Mouse (Mus musculus): ENCODE measurements around the gene Iqgap1.

The Iqgap1 gene

DNA sequence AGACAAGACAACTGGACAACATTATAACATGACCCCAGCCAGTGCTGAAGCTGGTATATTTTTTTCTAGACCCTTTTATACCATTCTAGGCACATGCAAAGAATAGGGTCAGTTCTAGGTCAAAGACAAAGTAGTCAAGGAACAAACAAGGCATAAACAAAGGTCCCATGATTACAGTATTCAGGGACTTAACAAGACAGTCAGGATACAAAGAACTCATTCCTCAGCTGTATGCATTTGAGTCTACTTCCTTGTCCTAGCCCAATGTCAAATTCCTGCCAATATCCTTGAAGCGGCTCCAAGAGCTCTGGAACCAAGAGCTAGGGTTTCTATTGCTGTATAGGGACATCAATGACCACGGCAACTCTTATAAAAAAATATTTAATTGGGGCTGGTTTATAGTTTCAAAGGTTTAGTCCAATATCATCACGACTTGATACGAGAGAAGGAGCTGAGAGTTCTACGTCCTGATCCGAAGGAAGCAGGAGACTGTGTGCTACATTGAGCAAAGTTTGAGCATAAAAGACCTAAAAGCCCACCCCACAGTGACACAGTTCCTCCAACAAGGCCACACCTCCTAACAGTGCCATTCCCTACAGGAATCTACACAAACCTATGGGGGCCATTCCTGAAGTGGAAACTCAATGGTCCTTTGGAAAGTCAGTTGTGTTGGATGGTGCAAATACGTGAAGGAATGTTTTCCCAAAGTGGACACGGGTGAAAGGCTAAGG lies 18.3 kb upstream of the Iqgap1 start:
- no peak for DNase-seq (ENCODE audit: low read depth in 2 of 2, low spot score in 2 of 2)

DNA sequence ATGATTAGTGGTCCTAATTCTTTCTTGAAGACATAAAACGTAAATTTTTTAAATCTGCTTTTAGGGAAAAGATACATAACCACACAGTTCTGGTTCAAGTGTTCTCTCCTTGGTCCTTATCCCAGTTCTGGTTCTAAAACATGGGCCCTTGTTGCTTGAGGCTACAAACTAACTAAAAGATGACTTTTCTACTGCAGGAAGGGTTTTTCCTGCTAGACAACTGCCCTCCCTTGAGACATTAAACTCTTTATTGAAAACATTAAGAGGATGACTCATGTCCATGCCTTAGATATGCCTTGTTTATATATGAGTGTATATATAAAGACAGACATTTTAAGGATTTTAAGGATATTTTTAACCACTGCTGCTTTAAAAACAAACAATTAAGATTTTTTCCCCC lies 17.4 kb upstream of the Iqgap1 start:
- DNase-seq (ENCODE audit: low read depth in 2 of 2, low spot score in 2 of 2) = no peak

DNA sequence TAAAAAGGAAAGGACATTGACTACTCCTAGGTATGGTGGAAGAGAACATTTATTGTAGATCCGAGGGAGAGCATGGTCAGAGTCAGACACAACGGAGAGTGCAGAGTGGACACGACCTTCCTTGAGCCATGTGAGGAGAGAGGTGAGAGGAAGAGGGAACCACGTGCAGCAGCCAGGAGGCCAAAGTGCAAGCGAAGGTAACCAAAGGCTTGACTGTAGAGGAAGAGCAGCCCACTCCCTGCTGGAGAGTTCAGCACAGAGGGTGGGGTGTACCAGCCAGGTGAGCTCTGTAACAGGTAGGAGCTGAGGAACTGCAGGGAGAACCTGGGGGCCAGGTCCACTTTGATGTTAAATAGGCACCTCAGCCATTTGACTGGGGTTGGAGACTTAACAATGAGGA lies 16.4 kb upstream of the Iqgap1 start:
- DNase-seq (ENCODE audit: low read depth in 2 of 2, low spot score in 2 of 2) = no peak

DNA sequence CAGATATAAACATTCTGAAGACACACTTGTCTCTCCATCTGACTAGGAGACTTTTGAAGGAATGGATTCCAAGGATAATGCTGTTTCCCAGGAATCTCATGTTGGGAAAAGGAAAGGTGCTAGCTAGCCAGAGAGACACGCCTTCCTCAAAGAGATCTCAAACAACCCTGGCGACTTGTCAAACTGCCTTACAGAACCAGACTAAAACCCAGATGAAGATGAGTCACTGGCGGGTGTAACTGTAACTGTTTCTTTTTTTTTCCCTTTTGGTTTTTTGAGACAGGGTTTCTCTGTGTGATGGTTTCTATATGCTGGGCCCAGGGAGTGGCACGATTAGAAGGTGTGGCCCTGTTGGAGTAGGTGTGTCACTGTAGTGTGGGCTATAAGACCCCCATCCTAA lies 15.2 kb upstream of the Iqgap1 start:
- DNase-seq (ENCODE audit: low read depth in 2 of 2, low spot score in 2 of 2) = no peak

DNA sequence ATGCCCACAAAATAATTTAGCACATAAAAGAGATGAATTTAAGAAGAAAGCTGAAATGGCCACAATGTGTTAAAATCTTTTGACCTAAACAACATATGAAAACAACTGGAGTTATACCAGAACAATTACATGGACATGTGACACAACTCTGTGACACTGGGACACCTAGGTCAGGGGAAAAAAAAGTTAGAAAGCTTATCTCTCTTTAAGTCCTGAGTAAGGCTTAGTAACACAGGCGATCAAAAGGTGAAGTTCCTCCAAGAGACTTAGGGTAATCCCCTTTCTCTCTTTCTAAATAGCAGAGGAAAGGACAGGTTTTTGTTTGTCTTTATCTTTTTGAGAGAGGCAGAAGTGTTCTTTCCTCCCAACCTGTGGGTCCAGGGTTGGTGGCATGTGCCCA lies 14.5 kb upstream of the Iqgap1 start:
- DNase-seq (ENCODE audit: low read depth in 2 of 2, low spot score in 2 of 2) = no peak

DNA sequence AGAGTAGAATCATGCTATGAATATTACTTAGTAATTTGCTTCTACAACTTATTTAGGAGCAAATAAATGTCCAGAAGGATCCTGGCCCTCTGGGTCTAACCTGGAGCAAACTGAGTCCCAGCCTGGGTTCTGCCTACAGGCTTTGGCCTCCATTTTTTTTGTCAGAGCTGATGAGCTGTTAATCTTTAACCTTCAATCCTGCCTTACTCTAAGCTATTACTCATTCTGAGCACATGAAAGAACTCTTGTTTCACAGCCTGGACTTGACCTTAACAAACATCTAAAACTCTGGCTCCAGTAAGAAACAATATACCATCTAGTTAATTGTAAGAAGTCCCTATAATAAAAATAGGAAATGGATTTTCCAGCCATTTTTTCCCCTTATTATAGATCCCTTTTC lies 14.0 kb upstream of the Iqgap1 start:
- DNase-seq (ENCODE audit: low read depth in 2 of 2, low spot score in 2 of 2) = no peak

DNA sequence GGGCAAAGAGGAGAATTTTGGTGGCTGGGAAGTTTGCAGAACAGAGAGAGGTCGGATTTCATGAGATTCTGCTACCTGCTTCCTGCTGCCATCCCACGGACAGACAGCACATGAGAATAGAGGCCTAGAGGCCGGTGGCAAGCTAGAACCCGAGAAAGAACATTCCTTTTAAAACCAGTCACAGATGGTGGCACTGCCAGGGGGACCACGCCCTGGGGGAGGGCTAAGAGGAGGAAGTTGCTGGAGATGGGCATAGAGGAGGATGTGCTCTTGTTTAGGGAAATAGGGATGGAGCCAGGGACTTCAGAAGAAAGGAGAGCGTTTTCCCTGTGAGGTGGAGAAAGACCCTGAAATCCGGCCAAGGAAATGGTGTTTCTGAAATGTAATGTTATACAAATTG lies 12.5 kb upstream of the Iqgap1 start:
- no peak for DNase-seq (ENCODE audit: low read depth in 2 of 2, low spot score in 2 of 2)

DNA sequence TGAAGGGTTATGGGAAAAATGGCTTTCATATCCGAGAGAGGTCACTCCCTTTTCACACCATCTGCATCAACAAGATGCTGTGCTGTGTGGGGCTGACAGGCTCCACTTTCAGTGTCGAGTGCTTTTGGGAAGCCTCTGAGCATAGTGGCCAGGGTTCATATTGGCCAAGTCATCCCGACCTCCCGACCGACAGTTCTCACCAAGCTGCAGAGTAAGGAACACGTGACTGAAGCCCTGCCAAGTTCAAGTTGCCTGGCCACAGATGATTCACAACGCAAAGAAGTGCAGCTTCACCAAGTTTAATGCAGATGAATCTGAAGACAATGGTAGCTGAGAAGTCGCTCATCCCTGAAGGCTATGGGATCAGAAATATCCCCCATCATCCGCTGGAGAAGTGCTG lies 12.0 kb upstream of the Iqgap1 start:
- DNase-seq (ENCODE audit: low read depth in 2 of 2, low spot score in 2 of 2) = no peak

DNA sequence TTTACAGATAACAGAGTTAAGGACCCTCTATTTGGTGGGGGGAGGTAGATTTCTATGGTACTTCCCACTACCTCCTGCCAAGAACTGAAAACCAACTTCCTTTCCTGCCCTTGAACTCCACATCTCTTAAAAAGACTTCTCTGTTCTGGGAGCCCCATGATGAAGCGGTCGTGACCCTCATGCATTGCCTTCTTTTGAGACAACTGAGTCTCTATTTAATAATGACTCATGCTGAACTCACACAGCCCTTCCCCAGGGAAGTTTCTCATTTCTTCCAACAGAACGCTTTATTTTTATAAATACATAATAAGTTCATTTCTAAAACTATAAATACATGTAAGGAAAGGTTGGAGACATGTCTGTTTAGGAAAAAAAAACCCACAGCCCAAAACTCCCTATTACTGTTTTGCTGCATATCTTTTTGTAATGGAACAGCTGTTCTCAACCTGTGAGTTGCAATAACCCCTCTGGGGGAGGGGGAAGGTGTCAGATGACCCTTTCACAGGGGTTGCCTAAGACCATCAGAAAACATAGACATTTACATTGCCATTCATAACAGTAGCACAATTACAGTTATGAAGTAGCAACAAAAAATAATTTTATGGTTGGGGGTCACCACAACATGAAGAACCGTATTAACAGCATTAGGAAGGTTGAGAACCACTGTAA lies 10.3 kb upstream of the Iqgap1 start:
- no peak for DNase-seq (ENCODE audit: low read depth in 2 of 2, low spot score in 2 of 2)

DNA sequence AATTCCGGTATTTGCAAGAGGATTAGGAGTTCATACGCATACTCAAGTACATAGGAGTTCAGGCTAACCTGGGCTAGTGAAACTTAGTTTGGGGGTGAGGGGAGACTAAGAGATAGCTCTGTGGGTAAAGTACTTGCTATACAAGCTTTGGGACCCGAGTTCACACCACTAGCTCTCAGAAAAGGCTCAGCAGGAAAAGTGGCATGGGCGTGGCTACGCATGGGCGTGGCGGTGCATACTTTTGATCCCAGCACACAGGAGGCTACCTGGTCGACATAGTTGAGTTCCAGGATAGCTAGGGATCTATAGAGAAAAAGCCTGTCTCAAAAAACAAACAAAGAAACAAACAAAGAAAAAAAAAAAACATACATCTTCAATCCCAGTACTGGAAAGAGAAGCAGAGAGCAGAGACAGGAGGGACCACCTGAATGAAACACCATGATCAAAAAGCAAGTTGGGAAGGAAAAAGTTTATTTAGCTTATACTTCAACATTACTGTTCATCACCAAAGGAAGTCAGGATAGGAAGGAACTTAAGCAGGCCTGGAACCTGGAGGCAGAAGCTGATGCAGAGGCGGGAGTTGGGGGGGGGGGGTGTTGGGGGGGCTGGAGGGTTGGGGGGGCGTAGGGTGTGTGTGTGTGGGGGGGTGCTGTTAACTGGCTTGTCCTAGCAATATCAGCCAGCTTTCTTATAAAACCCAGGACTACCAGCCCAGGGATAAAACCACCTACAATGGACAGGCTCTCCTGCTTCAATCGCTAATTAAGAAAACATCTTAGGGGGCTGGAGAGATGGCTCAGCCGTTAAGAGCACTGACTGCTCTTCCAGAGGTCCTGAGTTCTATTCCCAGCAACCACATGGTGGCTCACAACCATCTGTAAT lies 8.1 kb upstream of the Iqgap1 start:
- no peak for DNase-seq (ENCODE audit: low read depth in 2 of 2, low spot score in 2 of 2)

DNA sequence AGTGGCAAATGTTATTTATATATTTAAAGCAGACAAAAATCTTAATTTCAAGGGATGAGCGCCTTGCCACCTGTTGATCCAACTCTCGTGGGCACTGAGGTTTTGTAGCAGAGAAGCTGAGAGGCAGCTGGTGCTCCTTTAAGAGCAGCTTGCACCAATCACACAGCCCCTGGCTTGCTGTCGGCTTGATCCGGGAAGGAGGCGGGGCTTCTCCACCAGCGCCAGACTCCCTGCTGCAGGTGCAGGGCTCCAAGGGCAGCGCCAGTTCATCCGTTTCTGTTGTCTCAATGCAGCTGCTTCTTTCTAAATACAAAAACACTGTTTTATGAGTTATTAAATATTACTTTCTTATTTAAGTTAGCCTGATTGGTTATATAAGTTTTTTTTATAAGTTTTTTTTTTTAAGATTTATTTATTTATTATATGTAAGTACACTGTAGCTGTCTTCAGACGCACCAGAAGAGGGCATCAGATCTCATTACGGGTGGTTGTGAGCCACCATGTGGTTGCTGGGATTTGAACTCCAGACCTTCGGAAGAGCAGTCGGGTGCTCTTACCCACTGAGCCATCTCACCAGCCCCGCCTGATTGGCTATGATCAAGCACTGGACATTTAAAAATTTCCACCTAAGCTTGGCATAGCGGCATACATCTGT lies 7.3 kb upstream of the Iqgap1 start:
- DNase-seq (ENCODE audit: low read depth in 2 of 2, low spot score in 2 of 2) = peak; percentile 32 to 39

DNA sequence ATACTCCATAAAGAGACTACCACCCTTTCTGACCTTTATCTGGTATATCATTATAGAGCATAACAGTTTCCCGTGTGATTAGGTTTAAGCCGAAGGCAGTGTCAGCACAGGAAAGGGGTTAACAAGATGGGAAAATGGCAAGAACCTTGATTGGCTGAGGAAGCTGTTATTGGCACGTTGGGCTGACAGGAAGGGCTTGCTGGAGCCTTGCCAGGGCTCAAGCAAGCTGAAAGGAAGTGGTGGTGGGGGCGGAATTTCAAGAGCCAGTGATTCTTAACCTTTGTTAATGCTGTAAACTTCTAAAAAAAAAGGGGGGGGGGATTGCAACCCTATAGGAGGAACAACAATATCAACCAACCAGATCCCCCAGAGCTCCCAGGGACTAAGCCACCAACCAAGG lies 6.4 kb upstream of the Iqgap1 start:
- DNase-seq (ENCODE audit: low read depth in 2 of 2, low spot score in 2 of 2) = peak; percentile 33 to 53

DNA sequence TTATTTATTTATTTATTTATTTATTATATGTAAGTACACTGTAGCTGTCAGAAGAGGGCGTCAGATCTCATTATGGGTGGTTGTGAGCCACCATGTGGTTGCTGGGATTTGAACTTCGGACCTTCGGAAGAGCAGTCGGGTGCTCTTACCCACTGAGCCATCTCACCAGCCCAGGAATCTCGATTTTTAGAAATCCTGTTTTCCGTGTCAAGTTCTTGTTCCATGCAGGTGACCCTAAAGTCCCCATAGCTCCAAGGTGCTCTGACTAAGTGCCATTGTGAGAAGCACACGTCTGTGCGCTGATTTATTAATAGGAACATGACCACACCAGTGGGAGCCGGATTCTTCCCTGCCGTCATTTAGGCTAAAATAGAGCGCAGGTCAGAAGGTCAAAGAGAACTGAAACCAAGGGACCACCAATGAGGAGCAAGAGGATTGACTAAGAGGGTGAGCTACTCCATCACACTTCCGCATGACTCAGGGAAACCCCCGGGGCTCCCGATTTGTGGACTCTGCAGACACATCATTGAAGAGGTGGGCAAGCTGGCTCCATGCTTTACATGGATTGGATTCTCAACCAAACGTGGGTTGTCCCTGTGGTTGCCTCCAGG lies 4.5 kb upstream of the Iqgap1 start:
- DNase-seq (ENCODE audit: low read depth in 2 of 2, low spot score in 2 of 2) = no peak

DNA sequence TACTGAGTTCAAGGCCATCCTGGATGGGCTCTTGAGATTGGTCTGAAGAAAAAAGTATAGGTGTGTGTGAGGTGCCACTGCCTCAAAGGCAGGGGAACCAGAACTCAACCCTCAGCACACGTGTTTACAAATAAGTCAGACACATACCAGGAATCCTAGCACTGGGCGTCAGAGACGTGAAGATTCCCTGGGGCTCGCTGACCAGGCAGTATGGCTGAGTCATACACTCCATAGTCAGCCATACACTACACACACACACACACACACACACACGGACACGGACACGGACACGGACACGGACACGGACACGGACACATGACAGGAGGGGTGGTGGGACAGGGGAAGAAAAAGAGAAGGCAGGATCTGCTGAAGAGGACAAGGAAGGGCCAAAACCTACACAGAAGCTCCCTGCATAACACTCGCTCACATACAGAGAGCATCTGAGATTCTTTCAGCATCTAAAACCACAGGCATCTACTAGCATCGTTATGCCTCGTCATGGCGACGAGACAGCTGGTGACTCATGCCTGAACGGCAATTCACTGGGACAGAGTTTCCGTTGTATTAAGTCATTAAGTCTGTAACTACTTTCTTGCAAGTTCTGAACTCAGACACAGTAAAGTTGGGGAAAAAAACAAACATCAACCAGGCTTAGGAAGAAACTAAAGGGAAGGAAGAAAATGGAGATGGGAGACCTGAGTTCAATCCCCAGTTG lies 2.5 kb upstream of the Iqgap1 start:
- peak; percentile 44 to 54 for DNase-seq (ENCODE audit: low read depth in 2 of 2, low spot score in 2 of 2)

DNA sequence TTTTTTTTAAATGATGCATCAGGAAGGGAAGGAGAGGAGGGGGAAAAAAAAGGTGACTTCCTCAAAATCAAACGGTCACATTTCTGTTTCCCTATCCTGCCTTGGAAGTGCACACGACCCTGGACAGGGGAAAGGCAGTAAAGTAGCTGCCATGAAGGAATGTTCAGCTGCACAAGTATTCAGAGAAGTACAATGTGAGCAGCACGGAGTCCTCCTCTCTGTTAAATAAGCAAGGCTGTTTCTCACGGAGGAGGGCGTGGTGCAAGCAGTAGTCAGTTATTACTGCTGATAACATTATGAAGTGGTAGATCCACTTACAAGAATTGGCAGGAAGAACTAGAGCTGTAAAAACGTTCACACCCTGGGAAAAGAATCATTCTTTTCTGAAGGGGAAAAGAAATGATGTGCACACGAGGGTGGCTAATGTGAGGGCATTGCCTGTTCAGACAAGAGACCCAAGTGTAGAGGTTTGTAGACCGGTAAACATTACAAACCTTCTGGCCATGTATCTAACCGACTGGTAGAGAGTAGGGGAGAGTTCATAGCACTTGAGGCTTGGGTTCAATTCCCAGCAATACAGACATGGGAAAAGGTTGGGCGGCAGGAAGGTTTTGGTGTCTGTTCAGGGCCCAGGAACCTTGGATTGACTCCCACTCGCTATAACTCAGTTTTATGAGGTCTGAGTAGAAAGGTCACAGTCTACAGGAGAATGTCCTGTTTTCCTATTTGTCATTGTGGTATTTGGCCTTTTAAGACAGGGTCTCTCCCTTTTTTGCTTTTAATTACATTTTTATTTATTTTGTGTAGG lies 1.7 kb downstream of the Iqgap1 start:
- DNase-seq (ENCODE audit: low read depth in 2 of 2, low spot score in 2 of 2) = no peak

DNA sequence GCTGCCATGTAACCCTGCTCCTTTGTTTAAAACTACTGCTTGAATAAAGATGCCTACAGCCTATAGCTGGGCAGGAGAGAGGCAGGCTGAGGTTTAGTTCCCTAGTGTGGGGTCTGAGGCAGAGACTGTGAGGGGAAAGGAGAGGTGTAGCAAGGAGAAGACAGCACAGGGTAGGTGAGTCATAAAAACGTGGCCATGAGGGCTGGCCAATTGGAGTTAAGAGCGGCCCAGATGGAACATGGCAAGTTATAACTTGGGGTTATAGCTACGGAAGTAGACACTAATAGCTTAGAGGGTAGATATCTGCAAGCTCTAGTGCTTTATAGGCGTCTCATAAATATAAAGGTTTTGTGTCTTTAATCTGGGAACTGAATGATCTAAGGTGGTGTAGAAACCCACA lies 2.5 kb downstream of the Iqgap1 start:
- DNase-seq (ENCODE audit: low read depth in 2 of 2, low spot score in 2 of 2) = no peak

DNA sequence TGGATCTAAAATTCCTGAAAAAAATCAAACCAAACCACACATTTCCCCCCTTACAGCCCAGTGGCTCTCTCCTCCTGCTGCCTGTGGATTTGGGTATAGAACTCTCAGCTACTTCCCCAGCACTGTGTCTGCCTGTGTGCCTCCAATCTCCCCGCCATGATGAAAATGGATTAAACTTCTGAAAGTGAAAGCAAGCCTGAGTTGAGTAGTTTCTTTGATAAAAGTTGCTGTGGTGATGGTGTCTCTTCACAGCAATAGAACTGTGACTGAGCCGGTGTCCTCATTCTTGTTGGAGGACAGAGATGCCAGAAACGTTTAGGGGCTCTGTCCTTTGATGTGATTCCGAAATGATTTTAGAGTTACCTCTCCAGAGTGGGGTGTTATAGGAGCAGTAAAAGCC lies 4.9 kb downstream of the Iqgap1 start:
- no peak for DNase-seq (ENCODE audit: low read depth in 2 of 2, low spot score in 2 of 2)

DNA sequence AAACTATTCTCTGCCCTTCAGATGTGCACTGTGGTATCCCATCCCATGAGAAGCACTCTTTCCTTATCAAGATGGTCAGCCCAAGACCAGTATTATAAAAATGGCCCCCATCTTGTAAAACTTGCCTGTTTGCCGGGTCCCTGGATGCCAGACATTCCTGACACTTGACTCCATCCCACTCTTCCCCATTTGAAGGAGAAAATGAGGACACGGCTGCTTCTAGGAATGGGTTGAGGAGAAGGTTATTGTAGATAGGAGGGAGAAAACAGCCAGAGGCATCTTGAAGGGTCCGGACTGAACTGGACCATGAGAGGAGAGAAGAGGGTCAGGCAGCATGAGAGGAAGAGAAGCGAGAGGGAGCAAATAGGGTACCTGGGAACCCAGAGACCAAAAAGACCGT lies 9.1 kb downstream of the Iqgap1 start:
- no peak for DNase-seq (ENCODE audit: low read depth in 2 of 2, low spot score in 2 of 2)

DNA sequence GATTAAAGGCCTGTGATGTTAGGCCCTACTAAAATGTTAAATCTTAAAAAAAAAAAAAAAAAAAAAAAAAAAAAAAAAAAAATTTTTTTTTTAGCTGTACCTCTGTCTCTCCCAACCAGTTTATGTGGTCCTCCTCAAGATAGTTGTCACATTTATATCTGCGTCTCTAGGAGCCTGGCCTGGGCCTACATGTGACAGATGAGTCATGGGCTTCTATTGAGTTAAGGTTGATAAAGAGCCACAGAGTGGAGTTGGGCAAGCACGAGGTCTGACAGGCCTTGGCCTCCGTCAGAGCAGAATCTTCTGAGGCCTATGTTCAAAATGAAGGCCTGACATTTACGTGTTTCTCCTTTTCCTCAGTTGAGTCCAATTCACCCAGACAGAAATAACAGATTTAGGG lies 12.4 kb downstream of the Iqgap1 start:
- DNase-seq (ENCODE audit: low read depth in 2 of 2, low spot score in 2 of 2) = no peak

DNA sequence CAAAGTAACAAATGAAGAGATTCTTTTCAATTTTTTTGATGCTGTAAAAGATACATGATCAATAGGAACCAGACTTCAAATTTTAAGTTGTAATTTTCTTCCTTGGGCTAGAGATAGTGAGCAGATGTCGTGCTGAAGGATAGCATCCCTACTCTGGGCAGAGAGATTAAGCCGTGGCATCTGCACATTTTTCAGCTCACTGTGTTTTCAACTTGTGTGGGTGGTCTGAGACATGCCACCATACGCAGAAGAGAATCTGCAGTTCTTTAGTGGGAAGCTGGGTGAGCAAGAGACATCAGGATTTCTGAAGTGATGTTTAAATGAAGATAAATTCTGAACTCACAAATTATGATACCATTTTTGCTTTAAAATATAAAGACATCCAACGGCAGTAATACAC lies 19.4 kb downstream of the Iqgap1 start:
- no peak for DNase-seq (ENCODE audit: low read depth in 2 of 2, low spot score in 2 of 2)

Data from CD8-positive naive resting alpha-beta T cell, adult 2 months (primary cell).